Mouse (Mus musculus) bone marrow macrophage, adult 2 months (primary cell): ENCODE results near the gene Ell2.

Source experiments
- CTCF ChIP-seq: IDR thresholded peaks from 2 replicates; pipeline ENCODE4 v1.5.1; 2012; ENCODE audit warnings: low read depth, mild to moderate bottlenecking, low read length, moderate library complexity
- POLR2A ChIP-seq: IDR thresholded peaks from 2 replicates; pipeline ENCODE4 v1.6.1; 2012; ENCODE audit warnings: mild to moderate bottlenecking, low read depth, low read length, borderline replicate concordance

DNA sequence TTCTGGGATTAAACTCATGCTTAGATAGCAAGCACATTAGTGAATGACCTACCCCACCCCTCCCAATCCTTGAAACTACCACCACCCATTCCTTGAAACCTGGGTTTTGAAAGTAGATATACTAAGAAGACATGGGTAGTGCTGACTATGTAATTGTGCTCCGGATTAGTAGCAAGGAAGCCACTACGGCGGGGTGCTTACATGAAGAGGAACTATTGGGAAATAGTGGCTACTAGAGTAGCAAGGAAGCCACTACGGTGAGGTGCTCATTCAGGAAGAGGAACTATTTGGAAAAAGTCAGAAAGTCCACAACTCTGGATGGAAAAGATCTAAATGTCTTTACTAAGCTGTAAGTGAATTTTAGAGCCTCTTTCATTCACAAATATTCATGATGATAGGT, 81.6 kb downstream of the Ell2 start:
- TF ChIP-seq CTCF (no peak), POLR2A (no peak)
